Mouse (Mus musculus) left cerebral cortex, adult 2 months (tissue): ENCODE results near the gene Hist1h4a. TPM values are rescaled to one million over a fixed set of nuclear protein-coding genes. Genes with fewer than 3 reads are reported as not detected.

ENCODE experiments used
- DNase-seq, 2 experiments: peaks; one replicate each; pipeline ENCODE4 v3.0.0; 2021 to 2022; ENCODE audit warnings: low spot score in 2 of 2, mixed read lengths in 1 of 2; ENCODE audit errors: extremely low spot score in 1 of 2
- H3K27ac ChIP-seq: fragments of 200-600 bp; 2 replicates; pipeline ENCODE4 v1.8.1; 2022
- H3K4me3 ChIP-seq: fragments of 200-600 bp; 2 replicates; pipeline ENCODE4 v1.8.1; 2022
- CTCF ChIP-seq: fragments of 200-600 bp; IDR thresholded peaks from 2 replicates; pipeline ENCODE4 v1.8.1; 2022; ENCODE audit warnings: antibody characterized with exemption, mild to moderate bottlenecking, moderate library complexity
- intact Hi-C: fragments of 180-260 bp; cut with DNase I; formaldehyde crosslinking; loops from one replicate; pipeline ENCODE4 v1.15.1; 2025
- total RNA-seq, 2 experiments: library from RNA; stranded (reverse); gene quantifications; 2 replicates each; pipeline ENCODE4 v1.2.3; 2021

Hist1h4a gene
- total RNA-seq, 2 experiments from 2014 or later = 53.1 to 70.3 TPM

DNA sequence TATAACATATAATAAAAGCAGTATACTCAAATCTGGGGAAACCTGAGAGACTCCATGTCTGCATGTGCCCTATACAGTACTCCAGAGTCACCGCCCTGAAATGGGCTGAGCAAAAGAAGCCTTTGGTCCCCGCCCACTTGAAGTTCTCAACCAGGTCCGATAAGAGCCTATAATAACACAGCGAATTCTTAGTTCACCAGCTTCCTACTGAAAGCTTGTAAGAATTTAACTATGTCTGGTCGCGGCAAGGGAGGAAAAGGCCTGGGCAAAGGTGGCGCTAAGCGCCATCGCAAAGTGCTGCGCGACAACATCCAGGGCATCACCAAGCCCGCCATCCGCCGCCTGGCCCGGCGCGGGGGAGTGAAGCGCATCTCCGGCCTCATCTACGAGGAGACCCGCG lies 4.2 kb downstream of the Hist1h4a start, which contains the start of gene Hist1h4b:
TSS of gene Hist1h4b (plus strand) at position 224 of the 400 bp plus-strand sequence.
- TF ChIP-seq CTCF = no peak
- intact Hi-C loops = no loop called here
- peak; percentile 82 to 88 for DNase-seq
- peak within 1 kb of the TSS; percentile 40 for H3K4me3 ChIP-seq
- H3K27ac ChIP-seq = peak within 1 kb of the TSS; percentile 75

DNA sequence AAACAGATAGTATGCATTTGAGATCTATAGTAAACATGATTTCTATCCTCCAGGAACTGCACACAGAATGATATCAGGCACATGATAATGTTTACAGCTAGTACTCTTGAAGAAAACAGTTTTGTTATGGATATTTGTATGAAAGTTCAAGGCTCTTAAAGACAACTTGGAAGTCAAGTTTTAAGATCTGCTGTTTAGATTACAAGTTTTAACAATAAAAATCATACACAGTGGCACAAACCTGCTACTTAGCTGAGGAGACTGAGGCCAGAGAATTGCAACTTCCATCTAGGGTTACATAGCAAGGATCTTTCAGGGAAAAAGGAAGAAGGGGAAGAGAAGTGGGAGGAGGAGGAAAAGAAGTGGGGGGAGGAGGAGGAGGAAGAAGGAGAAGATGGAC lies 6.0 kb downstream of the Hist1h4a start:
- TF ChIP-seq CTCF = no peak
- no peak overlapping the region for H3K4me3 ChIP-seq
- DNase-seq = no peak
- H3K27ac ChIP-seq = no peak overlapping the region
- intact Hi-C loops = loop anchor here (5.0 kb wide), 1 partner anchor 2003 kb away; the partner anchor contains the start of genes Hist1h2ak, Hist1h2bn and Hist1h4k

GRCm38 (mm10) chr13:23753314-23754078 lies 7.5 kb downstream of the Hist1h4a start:
- no peak for TF ChIP-seq CTCF
- intact Hi-C loops = loop anchor here (5.0 kb wide), 1 partner anchor 2001 kb away; the partner anchor contains the start of genes Hist1h2ak, Hist1h2bn and Hist1h4k
- Histone ChIP-seq H3K4me3 (no peak overlapping the region), H3K27ac (no peak overlapping the region)
- DNase-seq = no peak

- H3K4me3 ChIP-seq = no peak overlapping the region
- DNase-seq = no peak
- no peak overlapping the region for H3K27ac ChIP-seq
- intact Hi-C loops = loop anchor here (5.0 kb wide), 1 partner anchor 2000 kb away; the partner anchor contains the start of genes Hist1h2ak, Hist1h2bn and Hist1h4k
- no peak for TF ChIP-seq CTCF
Observed at GRCm38 (mm10) chr13:23752742-23753172, 8.3 kb downstream of the Hist1h4a start.

- intact Hi-C loops = loop anchor here (5.0 kb wide), 1 partner anchor 2000 kb away; the partner anchor contains the start of genes Hist1h2ak, Hist1h2bn and Hist1h4k
- peak within 1 kb of the TSS; percentile 48 for H3K4me3 ChIP-seq
- peak; percentile 1; the same call in 1 of the 2 replicates for TF ChIP-seq CTCF
Observed at GRCm38 (mm10) chr13:23752067-23752741, 8.8 kb downstream of the Hist1h4a start, which contains the start of gene Hist1h3b. Gene Hist1h3b (plus strand): TSS chr13:23752267.

GRCm38 (mm10) chr13:23751478-23751956 lies 9.5 kb downstream of the Hist1h4a start:
- intact Hi-C loops = loop anchor here (5.0 kb wide), 1 partner anchor 1999 kb away; the partner anchor contains the start of genes Hist1h2ak, Hist1h2bn and Hist1h4k
- Histone ChIP-seq H3K27ac (peak overlapping the region; percentile 81; the same call in 1 of the 2 replicates), H3K4me3 (peak overlapping the region; percentile 41)
- TF ChIP-seq CTCF = no peak
- no peak for DNase-seq

More at GRCm38 (mm10) chr13:23752067-23752741, 8.8 kb downstream of the Hist1h4a start, which contains the start of gene Hist1h3b:
- DNase-seq = peak; percentile 89 to 93
- H3K27ac ChIP-seq = peak within 1 kb of the TSS; percentile 88

DNA sequence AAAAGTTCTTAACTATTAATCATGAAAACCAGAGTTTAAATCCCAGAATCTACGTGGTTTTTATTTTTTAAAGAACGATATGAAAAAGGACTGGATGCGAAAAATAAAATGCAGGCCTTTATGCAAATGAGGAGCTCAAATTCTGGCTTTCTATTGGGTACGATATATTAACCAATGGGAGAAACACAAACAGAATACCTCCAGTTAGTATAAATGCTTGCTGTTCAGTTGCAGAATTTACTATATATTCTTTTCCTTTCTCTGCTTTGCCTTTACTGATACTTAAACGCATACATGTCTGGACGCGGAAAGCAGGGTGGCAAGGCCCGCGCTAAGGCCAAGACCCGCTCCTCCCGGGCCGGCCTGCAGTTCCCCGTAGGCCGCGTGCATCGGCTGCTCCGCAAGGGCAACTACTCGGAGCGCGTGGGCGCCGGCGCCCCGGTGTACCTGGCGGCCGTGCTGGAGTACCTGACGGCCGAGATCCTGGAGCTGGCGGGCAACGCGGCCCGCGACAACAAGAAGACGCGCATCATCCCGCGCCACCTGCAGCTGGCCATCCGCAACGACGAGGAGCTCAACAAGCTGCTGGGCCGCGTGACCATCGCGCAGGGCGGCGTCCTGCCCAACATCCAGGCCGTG lies 10.1 kb downstream of the Hist1h4a start, which contains the start of gene Hist1h2ab:
TSS of gene Hist1h2ab (plus strand) at position 288 of the 639 bp plus-strand sequence.
- Histone ChIP-seq H3K27ac (peak within 1 kb of the TSS; percentile 88), H3K4me3 (peak within 1 kb of the TSS; percentile 48)
- intact Hi-C loops = loop anchor here (5.0 kb wide), 1 partner anchor 1999 kb away; the partner anchor contains the start of genes Hist1h2ak, Hist1h2bn and Hist1h4k
- DNase-seq = peak; percentile 46 to 49

- Histone ChIP-seq H3K27ac (no peak overlapping the region), H3K4me3 (no peak overlapping the region)
- intact Hi-C loops = loop anchor here (5.0 to 10.0 kb wide), 2 partner anchors 315 to 1997 kb away; partner anchors contain the start of genes Hist1h2ak, Hist1h2bn and Hist1h4k
- no peak for DNase-seq
- TF ChIP-seq CTCF = no peak
Observed at GRCm38 (mm10) chr13:23749563-23750121, 11.4 kb downstream of the Hist1h4a start.

GRCm38 (mm10) chr13:23747892-23748288 lies 13.1 kb downstream of the Hist1h4a start:
- H3K27ac ChIP-seq = 0 out of 2 replicates have a peak overlapping the region, but pooled peaks have one; percentile 11
- TF ChIP-seq CTCF = no peak
- DNase-seq = no peak
- H3K4me3 ChIP-seq = no peak overlapping the region
- intact Hi-C loops = loop anchor here (2.0 to 10.0 kb wide), 2 partner anchors 165 to 313 kb away; no protein-coding TSS in a partner anchor

GRCm38 (mm10) chr13:23747081-23747891 lies 13.7 kb downstream of the Hist1h4a start:
- DNase-seq = no peak
- H3K4me3 ChIP-seq = peak overlapping the region; percentile 55
- peak overlapping the region; percentile 98 for H3K27ac ChIP-seq
- no peak for TF ChIP-seq CTCF
- intact Hi-C loops = loop anchor here (2.0 to 10.0 kb wide), 2 partner anchors 164 to 312 kb away; no protein-coding TSS in a partner anchor

- peak; percentile 66 for DNase-seq
- intact Hi-C loops = loop anchor here (2.0 to 10.0 kb wide), 2 partner anchors 164 to 312 kb away; no protein-coding TSS in a partner anchor
- peak within 1 kb of the TSS; percentile 55 for H3K4me3 ChIP-seq
- H3K27ac ChIP-seq = peak within 1 kb of the TSS; percentile 98
Observed at GRCm38 (mm10) chr13:23746201-23747080, 14.6 kb downstream of the Hist1h4a start, which contains the start of gene Hist1h2bb. Gene Hist1h2bb (plus strand): TSS chr13:23746734.
